Mouse (Mus musculus): ENCODE measurements around the gene Bbs7.

DNA sequence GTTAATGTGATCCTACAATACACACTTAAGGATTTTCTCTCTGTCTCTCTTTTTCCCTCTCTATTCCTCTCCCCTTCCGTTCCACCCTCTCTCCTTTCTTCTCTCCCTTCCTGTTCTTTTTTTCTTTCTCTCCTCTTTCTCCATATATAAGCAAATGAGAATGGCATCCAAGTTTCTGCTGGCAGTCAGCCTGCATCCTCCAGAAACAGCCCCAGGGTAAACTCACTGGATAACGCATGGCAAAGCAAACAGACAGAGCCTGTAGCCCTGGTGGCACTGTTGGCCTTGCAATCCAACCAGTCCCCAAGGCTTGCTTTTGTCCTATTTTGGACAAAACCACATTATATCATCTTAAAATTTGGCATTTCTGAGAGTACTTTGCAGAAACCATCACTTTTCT is 82.0 kb downstream of the Bbs7 start:
- no peak for TF ChIP-seq CTCF (IDR thresholded peaks at IDR 0.05; ENCODE audit: low read depth)
- TF ChIP-seq EP300 (optimal IDR thresholded peaks at IDR 0.05), result no peak
